7 mouse cellular contexts compared by ENCODE assay signal in the genomic region with DNA sequence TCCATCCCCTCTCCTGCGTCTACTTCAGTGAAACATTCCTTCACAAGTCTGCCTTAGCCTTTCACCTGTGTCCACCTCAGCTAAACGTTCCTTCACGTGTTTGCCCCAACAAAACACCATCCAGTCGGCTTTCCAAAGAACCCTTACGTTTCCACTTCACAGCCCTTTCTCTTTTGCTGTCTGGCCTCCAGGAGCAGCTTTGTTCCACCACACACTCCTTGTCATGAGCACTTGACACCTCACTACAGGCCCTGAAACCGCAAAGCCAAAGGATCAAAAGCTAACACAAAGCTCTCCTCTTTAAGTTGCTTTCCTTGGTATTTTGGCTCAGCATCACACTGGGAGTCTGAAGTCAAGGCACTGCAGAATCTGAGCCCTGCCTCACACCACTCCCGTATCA.
"Had no signal": no experiment of that assay in that cellular context is flagged by ENCODE, and none has a peak within 500 bp of the region (broad histone marks: within the 10 kb centered on the region; RNA-seq: fewer than 3 reads in every experiment).

No protein-coding gene starts in this region.

- H3K4me2 ChIP-seq: limb, embryonic 13.5 days; liver, embryonic 15.5 days; neural tube, embryonic 12.5 days had no signal

- H3K4me3 ChIP-seq: limb, embryonic 13.5 days; liver, embryonic 15.5 days; neural tube, embryonic 12.5 days had no signal

- DNase-seq: left cerebral cortex, postnatal 4 days; midbrain, embryonic 14.5 days; thymus, postnatal 4 days had no signal

- H3K9ac ChIP-seq: limb, embryonic 13.5 days; liver, embryonic 15.5 days; neural tube, embryonic 12.5 days had no signal

- H3K36me3 ChIP-seq: limb, embryonic 13.5 days; liver, embryonic 15.5 days; neural tube, embryonic 12.5 days had no signal

- H3K27ac ChIP-seq: limb, embryonic 13.5 days; liver, embryonic 15.5 days; neural tube, embryonic 12.5 days; stomach, postnatal 0 days had no signal

- H3K9me3 ChIP-seq: limb, embryonic 13.5 days; liver, embryonic 15.5 days; neural tube, embryonic 12.5 days had no signal
